Mouse (Mus musculus) MEL (cell line): ENCODE measurements around the gene Chid1.

Source experiments
- CTCF ChIP-seq, 3 experiments: IDR thresholded peaks in 2 of 3; conservative IDR thresholded peaks in 1 of 3; 2 replicates each; pipeline ENCODE4 v1.5.1; 2011 to 2012; ENCODE audit warnings: low read length in 3 of 3, low read depth in 2 of 3, mild to moderate bottlenecking in 2 of 3, improper control_type of control experiment in 1 of 3, inconsistent platforms in 1 of 3, mixed read lengths in 1 of 3, moderate library complexity in 1 of 3; ENCODE audit not compliant: control insufficient read depth in 1 of 3, insufficient read depth in 1 of 3, poor library complexity in 1 of 3, severe bottlenecking in 1 of 3
- NRF1 ChIP-seq: IDR thresholded peaks from 2 replicates; pipeline ENCODE4 v1.6.1; 2014; ENCODE audit warnings: low read depth, mild to moderate bottlenecking, inconsistent platforms, low read length, improper control_type of control experiment, moderate library complexity; ENCODE audit not compliant: poor library complexity, insufficient read depth, severe bottlenecking
- POLR2A ChIP-seq, 2 experiments: IDR thresholded peaks; 2 replicates each; pipeline ENCODE4 v1.6.1; 2011 to 2012; ENCODE audit warnings: low read length in 2 of 2, mild to moderate bottlenecking in 2 of 2, control low read depth in 1 of 2, improper control_type of control experiment in 1 of 2, low read depth in 1 of 2, moderate library complexity in 1 of 2; ENCODE audit not compliant: control insufficient read depth in 1 of 2, insufficient read depth in 1 of 2, poor library complexity in 1 of 2
- ZNF384 ChIP-seq: IDR thresholded peaks from 2 replicates; pipeline ENCODE4 v1.6.1; 2012; ENCODE audit warnings: low read depth, mild to moderate bottlenecking, inconsistent platforms, low read length, improper control_type of control experiment

- TF ChIP-seq ZNF384 (no peak), POLR2A (IDR thresholded peaks at IDR 0.05; ENCODE audit: control insufficient read depth in 1 of 2, insufficient read depth in 1 of 2, low read depth in 1 of 2, low read length in 2 of 2, poor library complexity in 1 of 2) (no peak), CTCF (IDR thresholded peaks at IDR 0.05 in 2 of 3, conservative IDR thresholded peaks at IDR 0.05 in 1 of 3; ENCODE audit: control insufficient read depth in 1 of 3, insufficient read depth in 1 of 3, low read depth in 2 of 3, low read length in 3 of 3, poor library complexity in 1 of 3, severe bottlenecking in 1 of 3) (no peak), NRF1 (no peak)
Observed at GRCm38 (mm10) chr7:141456739-141457138, 82.9 kb downstream of the Chid1 start.
